Mouse (Mus musculus): ENCODE data around the gene Cgn. TPM values are rescaled to one million over a fixed set of nuclear protein-coding genes. Genes with fewer than 3 reads are reported as not detected.

The Cgn gene
- polyA plus RNA-seq, 2 experiments, result 4.6 to 8.0 TPM

DNA sequence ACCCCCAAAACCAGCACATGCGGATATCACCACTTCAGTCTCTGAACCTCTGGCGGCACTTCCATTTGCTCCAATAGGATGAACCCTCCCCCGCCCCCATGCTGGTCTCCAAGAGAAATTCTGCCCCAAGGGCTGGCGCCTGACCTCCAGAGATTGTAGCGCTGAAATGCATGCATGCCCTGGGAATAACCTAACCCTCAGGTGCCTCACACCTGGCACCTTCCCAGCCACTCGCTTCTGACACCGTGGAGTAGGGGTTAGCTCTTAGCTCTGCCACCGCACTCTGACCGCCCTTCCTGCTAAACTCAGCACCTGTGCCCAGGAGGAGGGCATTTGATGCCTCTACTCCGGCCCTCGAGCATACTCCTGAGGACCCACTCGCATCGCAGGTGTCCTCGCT, 334 bp downstream of the Cgn start:
- Histone ChIP-seq H3K36me3 (ENCODE audit: control insufficient read depth, insufficient read depth, low read length) (no peaks in the 10 kb centered on the region), H3K4me3 (replicated peaks; ENCODE audit: low read length) (peak overlapping the region; percentile 53), H3K27me3 (ENCODE audit: control insufficient read depth, insufficient read depth, low read length) (no peaks in the 10 kb centered on the region), H3K9ac (ENCODE audit: low read depth, low read length, severe bottlenecking) (0 out of 2 replicates have a peak overlapping the region, but pooled peaks have one; percentile 31), H3K4me1 (ENCODE audit: control insufficient read depth, insufficient read depth, low read length) (peaks cover 12% of the 10 kb centered on the region; the same call in 1 of the 2 replicates), H3K27ac (replicated peaks; ENCODE audit: low read depth, low read length) (no peak overlapping the region), H3K9me3 (ENCODE audit: control insufficient read depth, low read length) (no peaks in the 10 kb centered on the region), H3K4me2 (replicated peaks; ENCODE audit: low read depth, low read length, severe bottlenecking) (peak overlapping the region; percentile 82)
- ATAC-seq (ENCODE audit: low FRiP score, low read depth), result no peak; the same call in 1 of the 2 replicates
- DNase-seq (ENCODE audit: low spot score), result no peak
- no peak for TF ChIP-seq POLR2A (IDR thresholded peaks at IDR 0.05; ENCODE audit: borderline replicate concordance, extremely low read depth, insufficient read depth, insufficient read length)
- WGBS, result 2% methylated on average over 13 of the region's 14 CpGs

DNA sequence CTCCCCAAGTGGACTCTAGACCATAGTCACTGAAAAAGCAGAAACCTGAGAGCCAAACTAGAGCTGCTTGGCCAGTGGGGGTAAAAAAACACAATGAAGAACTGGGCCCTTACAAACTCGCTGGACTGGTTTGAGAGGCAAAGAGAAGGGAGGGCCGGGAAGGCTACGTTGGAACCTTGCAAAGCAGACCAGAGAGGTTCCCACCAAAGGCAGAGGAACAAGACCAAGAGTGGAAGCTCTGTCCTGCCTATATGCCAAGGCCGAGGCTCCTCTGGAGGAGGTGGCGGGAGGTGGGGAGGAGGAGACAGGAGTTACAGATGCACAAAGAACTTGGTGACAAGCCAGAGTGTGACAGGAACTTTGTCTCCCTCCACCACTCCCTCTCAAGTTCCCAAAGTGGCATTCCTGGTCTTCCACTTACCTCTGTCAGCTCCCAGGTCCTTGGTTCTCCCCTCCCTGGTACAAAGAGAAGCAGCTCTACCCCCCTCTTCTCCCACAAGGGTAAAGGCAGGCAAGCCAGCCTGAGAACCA, 2.1 kb downstream of the Cgn start:
- H3K9ac ChIP-seq (ENCODE audit: low read depth, low read length, severe bottlenecking), result no peak overlapping the region
- ATAC-seq (ENCODE audit: low FRiP score, low read depth), result no peak
- H3K27me3 ChIP-seq (ENCODE audit: control insufficient read depth, insufficient read depth, low read length), result no peaks in the 10 kb centered on the region
- no peak overlapping the region for H3K4me3 ChIP-seq (replicated peaks; ENCODE audit: low read length)
- no peaks in the 10 kb centered on the region for H3K36me3 ChIP-seq (ENCODE audit: control insufficient read depth, insufficient read depth, low read length)
- no peak for DNase-seq (ENCODE audit: low spot score)
- 45% methylated on average over 5 of the region's 5 CpGs for WGBS
- no peaks in the 10 kb centered on the region for H3K9me3 ChIP-seq (ENCODE audit: control insufficient read depth, low read length)
- TF ChIP-seq POLR2A (IDR thresholded peaks at IDR 0.05; ENCODE audit: borderline replicate concordance, extremely low read depth, insufficient read depth, insufficient read length), result no peak
- H3K27ac ChIP-seq (replicated peaks; ENCODE audit: low read depth, low read length), result no peak overlapping the region
- no peak overlapping the region for H3K4me2 ChIP-seq (replicated peaks; ENCODE audit: low read depth, low read length, severe bottlenecking)
- peaks cover 12% of the 10 kb centered on the region; the same call in 1 of the 2 replicates for H3K4me1 ChIP-seq (ENCODE audit: control insufficient read depth, insufficient read depth, low read length)

DNA sequence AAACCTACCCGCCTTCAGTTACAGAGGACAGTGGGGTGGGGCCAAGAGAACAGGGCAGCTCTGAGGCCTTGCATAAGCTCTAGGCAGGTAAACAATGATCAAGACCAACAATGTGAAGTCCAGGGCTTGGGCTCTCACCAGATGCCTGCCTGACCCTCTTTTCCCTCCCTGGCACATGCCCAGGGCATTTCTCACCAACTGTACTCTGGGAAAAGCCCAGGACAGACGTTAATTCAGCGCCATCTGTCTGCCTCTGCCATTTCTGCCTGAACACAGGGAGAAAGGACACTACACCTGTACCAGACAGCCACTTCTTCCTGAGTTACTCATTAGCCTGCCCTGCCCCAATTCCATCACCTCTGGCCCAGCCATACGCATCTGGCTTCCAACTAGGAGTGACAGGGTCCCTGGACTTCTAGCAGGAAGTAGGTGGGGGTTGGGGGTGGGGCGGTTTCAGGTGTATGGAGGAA, 2.8 kb downstream of the Cgn start:
- no peak for TF ChIP-seq POLR2A (IDR thresholded peaks at IDR 0.05; ENCODE audit: borderline replicate concordance, extremely low read depth, insufficient read depth, insufficient read length)
- H3K36me3 ChIP-seq (ENCODE audit: control insufficient read depth, insufficient read depth, low read length), result no peaks in the 10 kb centered on the region
- no peak overlapping the region for H3K4me3 ChIP-seq (replicated peaks; ENCODE audit: low read length)
- H3K27ac ChIP-seq (replicated peaks; ENCODE audit: low read depth, low read length), result no peak overlapping the region
- no peak for ATAC-seq (ENCODE audit: low FRiP score, low read depth)
- H3K27me3 ChIP-seq (ENCODE audit: control insufficient read depth, insufficient read depth, low read length), result no peaks in the 10 kb centered on the region
- WGBS, result 51% methylated on average over 5 of the region's 5 CpGs
- no peak for DNase-seq (ENCODE audit: low spot score)
- no peak overlapping the region for H3K4me2 ChIP-seq (replicated peaks; ENCODE audit: low read depth, low read length, severe bottlenecking)
- no peak overlapping the region for H3K9ac ChIP-seq (ENCODE audit: low read depth, low read length, severe bottlenecking)
- no peaks in the 10 kb centered on the region for H3K9me3 ChIP-seq (ENCODE audit: control insufficient read depth, low read length)
- peaks cover 12% of the 10 kb centered on the region; the same call in 1 of the 2 replicates for H3K4me1 ChIP-seq (ENCODE audit: control insufficient read depth, insufficient read depth, low read length)

DNA sequence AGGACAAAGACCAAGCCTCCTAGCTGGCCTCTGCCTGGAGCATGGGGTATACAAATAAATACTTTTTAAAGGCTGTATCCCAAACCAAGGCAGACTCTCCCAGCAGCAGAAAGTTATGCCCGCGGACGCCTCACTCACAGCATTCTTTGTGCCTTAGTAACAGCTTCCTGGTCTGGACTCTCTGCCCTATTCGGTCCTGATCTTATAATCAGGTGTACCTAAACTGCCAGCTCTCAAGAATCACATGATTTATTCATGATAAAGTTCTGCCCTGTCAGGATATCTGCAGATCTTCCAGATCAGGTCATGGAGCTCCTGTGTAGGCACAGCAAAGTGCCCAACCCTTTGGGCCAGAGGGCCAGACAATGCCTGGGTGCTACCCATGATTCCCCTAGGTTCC, 3.4 kb downstream of the Cgn start:
- Histone ChIP-seq H3K9ac (ENCODE audit: low read depth, low read length, severe bottlenecking) (no peak overlapping the region), H3K27me3 (ENCODE audit: control insufficient read depth, insufficient read depth, low read length) (no peaks in the 10 kb centered on the region), H3K4me3 (replicated peaks; ENCODE audit: low read length) (no peak overlapping the region), H3K36me3 (ENCODE audit: control insufficient read depth, insufficient read depth, low read length) (no peaks in the 10 kb centered on the region), H3K27ac (replicated peaks; ENCODE audit: low read depth, low read length) (no peak overlapping the region), H3K4me1 (ENCODE audit: control insufficient read depth, insufficient read depth, low read length) (peaks cover 12% of the 10 kb centered on the region; the same call in 1 of the 2 replicates), H3K4me2 (replicated peaks; ENCODE audit: low read depth, low read length, severe bottlenecking) (no peak overlapping the region), H3K9me3 (ENCODE audit: control insufficient read depth, low read length) (no peaks in the 10 kb centered on the region)
- TF ChIP-seq POLR2A (IDR thresholded peaks at IDR 0.05; ENCODE audit: borderline replicate concordance, extremely low read depth, insufficient read depth, insufficient read length), result no peak
- DNase-seq (ENCODE audit: low spot score) (no peak), ATAC-seq (ENCODE audit: low FRiP score, low read depth) (no peak)
- WGBS, result 69% methylated on average over 4 of the region's 4 CpGs

DNA sequence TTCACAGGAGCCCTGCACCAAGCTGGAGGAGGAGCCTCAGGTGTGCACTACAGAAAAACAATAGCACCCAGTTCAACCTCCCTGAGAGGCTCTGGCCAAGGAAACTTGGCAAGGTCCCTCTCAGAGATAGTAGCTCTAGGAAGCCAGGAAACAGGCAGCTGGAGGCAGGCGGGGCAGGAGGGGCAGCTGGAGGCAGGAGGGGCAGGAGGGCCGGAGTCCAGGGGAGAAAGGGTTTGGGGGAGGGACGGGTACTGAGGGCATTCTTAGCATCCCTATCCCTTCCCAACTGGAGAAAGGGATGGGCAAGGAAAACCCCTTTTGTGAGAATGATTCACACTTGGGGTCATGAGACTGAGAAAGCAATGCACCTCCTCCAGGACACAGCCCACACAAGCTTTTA, 4.9 kb downstream of the Cgn start:
- Histone ChIP-seq H3K27ac (replicated peaks; ENCODE audit: low read depth, low read length) (no peak overlapping the region), H3K4me2 (replicated peaks; ENCODE audit: low read depth, low read length, severe bottlenecking) (no peak overlapping the region), H3K4me3 (replicated peaks; ENCODE audit: low read length) (no peak overlapping the region), H3K27me3 (ENCODE audit: control insufficient read depth, insufficient read depth, low read length) (no peaks in the 10 kb centered on the region), H3K4me1 (ENCODE audit: control insufficient read depth, insufficient read depth, low read length) (peaks cover 5% of the 10 kb centered on the region; the same call in 1 of the 2 replicates), H3K9ac (ENCODE audit: low read depth, low read length, severe bottlenecking) (no peak overlapping the region), H3K9me3 (ENCODE audit: control insufficient read depth, low read length) (no peaks in the 10 kb centered on the region), H3K36me3 (ENCODE audit: control insufficient read depth, insufficient read depth, low read length) (no peaks in the 10 kb centered on the region)
- TF ChIP-seq POLR2A (IDR thresholded peaks at IDR 0.05; ENCODE audit: borderline replicate concordance, extremely low read depth, insufficient read depth, insufficient read length), result no peak
- ATAC-seq (ENCODE audit: low FRiP score, low read depth) (no peak), DNase-seq (ENCODE audit: low spot score) (no peak)
- WGBS, result 22% methylated on average over 3 of the region's 3 CpGs
